Mouse (Mus musculus): ENCODE measurements around the gene Hinfp. TPM values are rescaled to one million over a fixed set of nuclear protein-coding genes. Genes with fewer than 3 reads are reported as not detected.
"Not testable (repeated sequence)": the region's sequence is repeated elsewhere in the genome, so short reads cannot be mapped to it uniquely, and the experiment has no call there.

The Hinfp gene
- polyA plus RNA-seq, 1 experiment from 2014 or later, result 19.9 TPM

- Histone ChIP-seq H3K9me3 (no peaks in the 10 kb centered on the region), H3K9ac (peak overlapping the region; percentile 83; the same call in 1 of the 2 replicates), H3K4me1 (replicated peaks) (peaks cover 25% of the 10 kb centered on the region), H3K4me3 (replicated peaks) (peak overlapping the region; percentile 97), H3K27me3 (replicated peaks) (no peaks in the 10 kb centered on the region), H3K4me2 (replicated peaks) (peak overlapping the region; percentile 86), H3K36me3 (peaks cover 21% of the 10 kb centered on the region), H3K27ac (peak overlapping the region; percentile 55; the same call in 1 of the 2 replicates)
- WGBS, result 55% methylated on average over 5 of the region's 5 CpGs
- peak; percentile 21; the same call in 1 of the 2 replicates for ATAC-seq
Observed at GRCm38 (mm10) chr9:44318076-44318825, 12.8 kb upstream of the Hinfp start.

- Histone ChIP-seq H3K4me2 (replicated peaks) (peak overlapping the region; percentile 86; the same call in 1 of the 2 replicates), H3K36me3 (peaks cover 24% of the 10 kb centered on the region), H3K4me3 (replicated peaks) (no peak overlapping the region), H3K27ac (no peak overlapping the region), H3K9me3 (no peaks in the 10 kb centered on the region), H3K9ac (no peak overlapping the region), H3K27me3 (replicated peaks) (no peaks in the 10 kb centered on the region), H3K4me1 (replicated peaks) (peaks cover 25% of the 10 kb centered on the region)
- WGBS, result 71% methylated on average over 4 of the region's 4 CpGs
- ATAC-seq, result no peak
Observed at GRCm38 (mm10) chr9:44317452-44317851, 12.0 kb upstream of the Hinfp start.

- WGBS, result 91% methylated on average over 18 of the region's 18 CpGs
- no peak for ATAC-seq
- Histone ChIP-seq H3K4me1 (replicated peaks) (peaks cover 30% of the 10 kb centered on the region), H3K4me2 (replicated peaks) (no peak overlapping the region), H3K4me3 (replicated peaks) (no peak overlapping the region), H3K9me3 (no peaks in the 10 kb centered on the region), H3K27ac (no peak overlapping the region), H3K9ac (no peak overlapping the region), H3K27me3 (replicated peaks) (no peaks in the 10 kb centered on the region), H3K36me3 (peaks cover 24% of the 10 kb centered on the region)
Observed at GRCm38 (mm10) chr9:44314910-44315309, 9.4 kb upstream of the Hinfp start.

GRCm38 (mm10) chr9:44314257-44314547, 8.7 kb upstream of the Hinfp start:
- Histone ChIP-seq H3K36me3 (peaks cover 24% of the 10 kb centered on the region), H3K9ac (no peak overlapping the region), H3K4me3 (replicated peaks) (no peak overlapping the region), H3K27me3 (replicated peaks) (no peaks in the 10 kb centered on the region), H3K27ac (no peak overlapping the region), H3K4me1 (replicated peaks) (peaks cover 28% of the 10 kb centered on the region), H3K4me2 (replicated peaks) (no peak overlapping the region), H3K9me3 (no peaks in the 10 kb centered on the region)
- ATAC-seq, result no peak
- WGBS, result 71% methylated on average over 4 of the region's 4 CpGs

- peaks cover 24% of the 10 kb centered on the region for H3K36me3 ChIP-seq
- no peak overlapping the region for H3K9ac ChIP-seq
- WGBS, result 79% methylated on average over 19 of the region's 19 CpGs
- no peak overlapping the region for H3K27ac ChIP-seq
- no peak for ATAC-seq
- H3K4me3 ChIP-seq (replicated peaks), result no peak overlapping the region
- peaks cover 23% of the 10 kb centered on the region for H3K4me1 ChIP-seq (replicated peaks)
- H3K4me2 ChIP-seq (replicated peaks), result no peak overlapping the region
- H3K27me3 ChIP-seq (replicated peaks), result no peaks in the 10 kb centered on the region
- H3K9me3 ChIP-seq, result no peaks in the 10 kb centered on the region
Observed at GRCm38 (mm10) chr9:44313476-44314256, 8.2 kb upstream of the Hinfp start.

GRCm38 (mm10) chr9:44311136-44312134, 6.0 kb upstream of the Hinfp start:
- 0 out of 2 replicates have a peak overlapping the region, but pooled peaks have one; percentile 5 for H3K27ac ChIP-seq
- no peaks in the 10 kb centered on the region for H3K9me3 ChIP-seq
- peak overlapping the region; percentile 14; the same call in 1 of the 2 replicates for H3K9ac ChIP-seq
- peaks cover 22% of the 10 kb centered on the region for H3K36me3 ChIP-seq
- peaks cover 11% of the 10 kb centered on the region for H3K4me1 ChIP-seq (replicated peaks)
- H3K27me3 ChIP-seq (replicated peaks), result no peaks in the 10 kb centered on the region
- H3K4me3 ChIP-seq (replicated peaks), result 0 out of 2 replicates have a peak overlapping the region, but pooled peaks have one; percentile 4
- 13% methylated on average over 27 of the region's 27 CpGs for WGBS
- ATAC-seq, result peak; percentile 79
- H3K4me2 ChIP-seq (replicated peaks), result peak overlapping the region; percentile 50

- WGBS, result 41% methylated on average over 10 of the region's 10 CpGs
- peaks cover 11% of the 10 kb centered on the region for H3K4me1 ChIP-seq (replicated peaks)
- peaks cover 19% of the 10 kb centered on the region for H3K36me3 ChIP-seq
- peak overlapping the region; percentile 50 for H3K4me2 ChIP-seq (replicated peaks)
- H3K9me3 ChIP-seq, result no peaks in the 10 kb centered on the region
- 0 out of 2 replicates have a peak overlapping the region, but pooled peaks have one; percentile 14 for H3K9ac ChIP-seq
- 0 out of 2 replicates have a peak overlapping the region, but pooled peaks have one; percentile 5 for H3K27ac ChIP-seq
- 0 out of 2 replicates have a peak overlapping the region, but pooled peaks have one; percentile 4 for H3K4me3 ChIP-seq (replicated peaks)
- H3K27me3 ChIP-seq (replicated peaks), result no peaks in the 10 kb centered on the region
- no peak; the same call in 1 of the 2 replicates for ATAC-seq
Observed at GRCm38 (mm10) chr9:44310750-44311135, 5.3 kb upstream of the Hinfp start.

- Histone ChIP-seq H3K27ac (no peak overlapping the region), H3K4me2 (replicated peaks) (no peak overlapping the region), H3K36me3 (peaks cover 12% of the 10 kb centered on the region), H3K4me1 (replicated peaks) (peaks cover 11% of the 10 kb centered on the region), H3K9ac (no peak overlapping the region), H3K4me3 (replicated peaks) (no peak overlapping the region), H3K27me3 (replicated peaks) (no peaks in the 10 kb centered on the region), H3K9me3 (no peaks in the 10 kb centered on the region)
- 56% methylated on average over 3 of the region's 3 CpGs for WGBS
- no peak for ATAC-seq
Observed at GRCm38 (mm10) chr9:44309756-44310155, 4.3 kb upstream of the Hinfp start.

- no peak for ATAC-seq
Observed at GRCm38 (mm10) chr9:44307248-44307647, 1.8 kb upstream of the Hinfp start.

GRCm38 (mm10) chr9:44306532-44306931, 1.1 kb upstream of the Hinfp start:
- H3K36me3 ChIP-seq, result peaks cover 3% of the 10 kb centered on the region; the same call in 1 of the 2 replicates
- H3K4me3 ChIP-seq (replicated peaks), result no peak overlapping the region
- no peak overlapping the region for H3K27ac ChIP-seq
- no peak overlapping the region for H3K4me2 ChIP-seq (replicated peaks)
- no peak for ATAC-seq
- peaks cover 15% of the 10 kb centered on the region for H3K4me1 ChIP-seq (replicated peaks)
- no peak overlapping the region for H3K9ac ChIP-seq
- 89% methylated on average over 6 of the region's 6 CpGs for WGBS
- H3K9me3 ChIP-seq, result no peaks in the 10 kb centered on the region
- no peaks in the 10 kb centered on the region for H3K27me3 ChIP-seq (replicated peaks)

More at GRCm38 (mm10) chr9:44307248-44307647, 1.8 kb upstream of the Hinfp start:
- peaks cover 3% of the 10 kb centered on the region; the same call in 1 of the 2 replicates for H3K36me3 ChIP-seq
- no peaks in the 10 kb centered on the region for H3K27me3 ChIP-seq (replicated peaks)
- no peak overlapping the region for H3K4me2 ChIP-seq (replicated peaks)
- H3K4me3 ChIP-seq (replicated peaks), result no peak overlapping the region
- 69% methylated on average over 2 of the region's 2 CpGs for WGBS
- H3K4me1 ChIP-seq (replicated peaks), result peaks cover 17% of the 10 kb centered on the region
- no peak overlapping the region for H3K27ac ChIP-seq
- no peaks in the 10 kb centered on the region for H3K9me3 ChIP-seq
- H3K9ac ChIP-seq, result no peak overlapping the region

GRCm38 (mm10) chr9:44300001-44300400, 5.5 kb downstream of the Hinfp start:
- H3K27me3 ChIP-seq (replicated peaks); H3K4me2 ChIP-seq (replicated peaks); H3K4me1 ChIP-seq (replicated peaks); ATAC-seq; H3K27ac ChIP-seq; H3K4me3 ChIP-seq (replicated peaks); H3K9me3 ChIP-seq; H3K9ac ChIP-seq: not testable (repeated sequence)
- WGBS, result 98% methylated on average over 3 of the region's 3 CpGs
- peaks cover 44% of the 10 kb centered on the region for H3K36me3 ChIP-seq

Measured in intestine, embryonic 15.5 days (tissue).